Mouse (Mus musculus): ENCODE results near the gene Cnrip1.
"Not testable (repeated sequence)": the region's sequence is repeated elsewhere in the genome, so short reads cannot be mapped to it uniquely, and the experiment has no call there.

Gene Cnrip1

DNA sequence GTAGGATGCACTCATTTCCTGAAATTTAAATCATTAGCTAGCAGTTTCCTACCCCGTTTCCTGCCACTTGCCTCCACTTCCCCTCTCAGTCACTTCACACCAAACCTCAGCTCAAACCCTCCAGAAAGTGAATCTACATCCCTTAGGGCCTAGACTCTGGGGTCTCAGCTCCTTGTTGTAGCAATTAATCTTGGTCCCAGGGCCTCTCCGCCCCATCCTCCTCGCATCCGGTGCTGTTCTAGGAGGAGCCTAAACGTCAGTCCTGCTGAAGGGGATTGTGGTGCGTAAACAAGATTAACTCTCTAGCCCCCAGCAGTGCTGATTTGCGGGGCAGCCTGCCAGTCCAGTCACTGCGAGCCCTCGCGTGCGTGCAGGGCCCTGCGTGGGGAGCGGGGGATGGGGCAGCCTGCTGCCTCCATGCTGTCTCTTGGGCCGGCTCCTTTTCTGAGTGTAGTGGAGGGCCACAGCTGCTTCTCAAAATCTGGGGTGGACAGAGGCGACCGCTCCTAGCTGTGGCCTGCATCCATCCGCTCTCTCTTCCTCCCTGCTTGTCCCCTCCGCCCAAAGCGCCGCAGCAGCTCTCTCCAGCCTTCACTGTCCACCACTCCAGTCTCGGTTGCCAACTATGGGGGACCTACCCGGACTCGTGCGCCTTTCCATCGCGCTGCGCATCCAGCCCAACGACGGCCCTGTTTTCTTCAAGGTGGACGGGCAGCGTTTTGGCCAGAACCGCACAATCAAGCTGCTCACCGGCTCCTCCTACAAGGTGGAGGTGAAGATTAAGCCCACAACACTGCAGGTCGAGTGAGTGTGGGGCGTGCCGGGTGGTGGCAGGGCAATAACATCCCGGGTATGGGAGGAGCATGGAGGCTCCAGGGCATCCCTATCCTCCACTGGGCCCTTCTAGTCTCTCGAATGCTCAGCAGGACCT, at the start of gene Cnrip1, which contains the start of gene Plek:
Gene Cnrip1 (plus strand): TSS at position 42 of the 931 bp plus-strand sequence.
Gene Plek (minus strand): TSS at position 837 of the 931 bp plus-strand sequence.
- peak; percentile 82 to 86 for DNase-seq (ENCODE audit: low spot score in 2 of 2)

DNA sequence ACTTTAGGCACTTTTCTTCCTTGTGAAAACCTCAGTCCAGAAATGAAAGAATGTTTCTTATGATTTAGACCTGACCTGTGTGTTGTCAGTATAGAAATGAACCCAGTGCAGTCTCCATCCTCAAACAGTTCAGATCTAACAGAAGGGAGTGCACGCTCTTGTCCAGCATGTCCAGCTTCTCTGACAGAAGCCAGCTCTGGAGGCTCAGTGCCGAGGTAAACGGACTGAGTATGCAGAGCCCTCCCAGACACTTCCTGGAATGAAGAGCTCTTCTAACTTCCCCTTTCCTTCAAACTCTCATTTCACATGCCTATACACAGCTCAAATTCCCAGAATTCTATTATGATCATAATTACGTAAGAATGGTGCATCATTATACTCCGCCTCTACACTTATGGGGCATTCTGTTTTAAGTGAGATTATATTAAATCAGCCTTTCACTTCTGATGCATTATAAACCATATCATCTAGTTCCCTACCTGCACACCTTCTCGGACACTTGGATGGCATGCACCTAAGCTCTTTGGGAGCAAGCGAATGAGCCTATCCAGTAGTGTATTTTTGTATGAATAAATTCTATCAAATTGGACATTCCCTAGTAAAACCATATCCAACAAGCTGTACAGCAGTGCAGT, 48.5 kb upstream of the Cnrip1 start:
- no peak for DNase-seq (ENCODE audit: low spot score in 2 of 2)

DNA sequence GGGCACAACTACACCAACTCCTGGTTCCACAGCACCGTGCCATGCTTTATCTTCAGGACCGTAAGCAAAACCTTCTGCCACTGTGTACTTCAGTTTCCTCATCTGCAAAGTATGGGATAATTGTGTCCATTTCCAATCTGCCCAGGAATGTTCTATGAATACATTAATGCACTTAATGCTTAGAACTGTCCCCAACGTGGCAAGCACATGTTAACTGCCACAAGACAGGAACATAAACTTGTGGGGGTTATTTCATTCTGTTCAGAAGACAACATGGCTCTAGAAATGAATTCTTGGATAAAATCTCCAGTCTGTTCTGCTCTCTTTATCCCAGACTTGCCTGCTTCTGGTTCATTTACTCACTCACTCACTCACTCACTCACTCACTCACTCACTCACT, 47.6 kb upstream of the Cnrip1 start:
- no peak for DNase-seq (ENCODE audit: low spot score in 2 of 2)

DNA sequence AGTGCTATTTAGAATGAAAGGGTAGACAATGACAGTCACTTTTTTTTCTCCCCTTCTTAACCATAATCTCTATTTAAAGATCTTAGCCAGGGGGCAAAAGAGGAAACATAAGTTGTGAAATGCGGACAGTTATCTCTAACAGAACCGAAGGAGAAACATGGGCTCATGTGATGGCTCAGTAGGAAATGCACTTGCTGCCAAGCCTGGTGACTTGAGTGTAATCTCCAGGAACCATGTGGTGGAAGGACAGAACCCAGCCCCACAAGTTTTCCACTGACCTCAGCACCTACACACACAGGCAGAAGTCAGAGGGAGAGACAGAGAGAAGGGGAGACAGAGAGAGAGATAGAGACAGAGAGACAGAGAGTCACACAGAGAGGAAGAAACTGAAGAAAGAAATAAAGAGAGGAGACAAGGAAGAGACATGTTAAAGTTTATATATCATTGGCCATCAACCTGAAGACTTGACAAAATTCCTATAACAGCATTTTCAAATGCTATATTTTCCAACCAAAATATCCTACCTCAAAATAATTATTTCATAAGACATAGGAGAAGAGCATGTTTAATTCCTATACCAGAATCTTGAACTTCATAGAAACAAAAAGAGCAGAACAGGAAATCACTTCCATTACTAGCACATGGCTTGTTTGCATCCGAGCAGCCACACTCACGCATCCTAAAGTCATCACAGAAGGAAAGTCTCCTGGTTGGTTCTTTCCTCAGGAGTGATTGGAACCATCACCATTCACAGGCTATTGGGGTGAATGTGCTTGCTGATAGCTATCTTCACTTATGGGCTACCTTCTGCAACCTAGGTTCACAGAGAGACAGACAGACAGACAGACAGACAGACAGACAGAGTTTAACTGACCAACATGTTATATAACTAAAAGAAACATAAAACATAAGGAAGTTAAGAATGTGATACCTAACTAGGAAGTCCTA, 46.2 kb upstream of the Cnrip1 start:
- no peak for DNase-seq (ENCODE audit: low spot score in 2 of 2)

DNA sequence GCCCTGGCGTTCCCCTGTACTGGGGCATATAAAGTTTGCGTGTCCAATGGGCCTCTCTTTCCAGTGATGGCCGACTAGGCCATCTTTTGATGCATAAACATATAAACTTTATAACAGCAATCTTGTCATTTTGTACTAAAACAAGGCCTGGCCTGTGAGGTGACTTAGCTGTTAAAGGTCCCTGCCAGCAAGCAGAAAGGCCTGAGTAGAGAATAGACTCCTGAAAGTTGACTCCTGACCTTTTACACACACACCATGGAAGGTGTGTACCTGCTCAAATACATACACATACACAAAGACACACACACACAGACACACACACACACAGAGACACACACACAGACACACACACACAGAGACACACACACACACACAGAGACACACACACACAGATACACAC, 44.9 kb upstream of the Cnrip1 start:
- not testable (repeated sequence) for DNase-seq (ENCODE audit: low spot score in 2 of 2)

- DNase-seq (ENCODE audit: low spot score in 2 of 2) = no peak
Measured at GRCm38 (mm10) chr11:17007517-17008173, 43.7 kb upstream of the Cnrip1 start.

DNA sequence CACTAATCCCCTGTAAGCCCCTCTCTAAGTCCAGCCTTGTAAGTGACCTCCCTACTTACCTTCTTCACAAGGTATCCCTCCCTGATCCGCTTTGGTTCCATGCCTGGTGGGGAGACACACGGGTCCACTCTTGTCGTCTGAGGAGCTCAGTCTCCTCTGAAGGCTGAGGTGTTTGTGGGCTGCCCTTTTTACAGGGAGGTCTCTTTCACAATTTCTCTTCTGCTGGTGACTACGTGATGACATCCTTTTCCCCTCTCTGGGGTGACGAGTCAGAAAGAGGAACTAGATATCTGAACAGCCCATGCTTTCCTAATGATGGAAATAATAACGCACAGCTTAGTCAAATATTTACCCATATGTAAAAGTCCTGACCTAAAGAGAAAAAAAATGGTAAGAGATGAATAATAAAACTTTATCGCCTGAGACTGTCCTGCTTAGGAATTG, 42.9 kb upstream of the Cnrip1 start:
- DNase-seq (ENCODE audit: low spot score in 2 of 2) = no peak

DNA sequence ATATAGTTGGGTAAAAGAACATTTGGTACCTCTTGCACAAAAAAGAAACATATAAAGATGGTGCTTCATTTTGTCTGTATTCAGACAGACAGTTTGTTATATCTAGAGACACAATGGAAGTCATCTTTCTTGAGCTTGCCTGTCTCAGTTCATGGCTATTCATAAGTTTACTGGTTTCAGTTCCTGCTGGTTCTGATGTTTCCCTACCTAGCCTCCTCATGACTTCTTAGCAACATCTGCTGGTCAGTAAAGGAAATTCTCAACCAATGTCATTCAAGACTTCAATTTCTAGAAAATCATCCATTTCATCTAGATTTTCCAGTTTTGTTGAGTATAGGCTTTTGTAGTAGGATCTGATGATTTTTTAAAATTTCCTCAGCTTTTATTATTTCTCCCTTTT, 38.4 kb upstream of the Cnrip1 start:
- no peak for DNase-seq (ENCODE audit: low spot score in 2 of 2)

DNA sequence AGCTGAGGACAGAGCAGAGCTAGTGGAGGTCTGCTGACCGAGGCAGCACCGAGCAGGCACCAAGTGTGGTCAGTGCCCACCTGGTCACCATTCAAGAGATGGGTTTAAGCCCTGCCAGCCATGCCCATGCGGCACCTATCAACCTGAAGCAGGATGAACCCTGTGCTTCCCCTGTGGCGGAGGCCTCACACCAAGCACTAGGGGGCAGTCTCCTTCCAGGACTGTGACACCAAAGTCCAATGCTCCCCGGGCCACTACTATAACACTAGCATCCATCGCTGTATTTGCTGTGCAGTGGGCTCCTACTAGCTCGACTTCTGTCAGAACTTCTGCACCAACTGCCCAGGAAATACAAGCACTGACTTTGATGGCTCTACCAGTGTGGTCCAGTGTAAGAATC, 32.1 kb upstream of the Cnrip1 start:
- no peak for DNase-seq (ENCODE audit: low spot score in 2 of 2)

- no peak for DNase-seq (ENCODE audit: low spot score in 2 of 2)
Measured at GRCm38 (mm10) chr11:17023206-17023605, 28.2 kb upstream of the Cnrip1 start.

DNA sequence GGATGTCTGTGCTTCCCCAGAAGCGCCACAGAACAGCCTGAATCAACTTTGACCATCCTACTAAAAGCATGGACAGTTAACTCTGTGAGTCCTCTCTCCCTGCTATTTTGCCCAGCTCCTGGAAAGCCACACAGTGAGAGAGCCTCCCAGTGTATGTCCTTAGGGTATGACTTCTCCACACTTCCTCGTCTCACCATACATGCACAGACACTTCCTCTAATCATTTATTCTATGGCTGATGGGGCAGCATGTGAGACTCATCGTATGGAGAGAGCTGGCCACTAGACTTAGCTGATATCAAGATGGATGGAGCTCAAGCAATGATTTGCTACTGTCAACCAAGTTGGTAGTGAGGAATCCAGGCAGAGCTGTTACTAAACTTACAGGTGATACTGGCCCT, 27.4 kb upstream of the Cnrip1 start:
- DNase-seq (ENCODE audit: low spot score in 2 of 2) = no peak

- DNase-seq (ENCODE audit: low spot score in 2 of 2) = peak; percentile 51
Measured at GRCm38 (mm10) chr11:17045806-17046205, 5.6 kb upstream of the Cnrip1 start.

- DNase-seq (ENCODE audit: low spot score in 2 of 2) = peak in 1 of 2 experiments; percentile 28
Measured at GRCm38 (mm10) chr11:17052476-17053049, 1.2 kb downstream of the Cnrip1 start.

DNA sequence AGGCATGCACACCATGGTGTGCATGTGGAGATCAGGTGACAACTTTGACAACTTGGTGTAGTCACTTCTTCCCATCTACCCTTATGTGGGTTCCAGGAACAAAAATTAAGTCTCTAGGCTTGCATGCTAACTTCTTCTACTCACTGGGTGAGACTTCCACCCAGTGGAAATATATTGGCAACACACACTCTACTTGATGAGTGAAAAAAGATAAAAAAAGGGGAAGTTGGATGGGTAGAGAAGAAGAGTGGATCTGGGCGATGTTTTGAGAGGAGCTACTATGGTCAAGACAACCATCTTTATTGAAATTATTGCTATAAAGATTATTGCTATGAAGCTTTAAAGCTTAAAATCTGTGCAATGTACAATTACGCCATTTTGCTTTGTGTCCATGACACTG, 18.0 kb downstream of the Cnrip1 start:
- DNase-seq (ENCODE audit: low spot score in 2 of 2) = not testable (repeated sequence)

- DNase-seq (ENCODE audit: low spot score in 2 of 2) = no peak
Measured at GRCm38 (mm10) chr11:17075656-17076055, 24.3 kb downstream of the Cnrip1 start.

DNA sequence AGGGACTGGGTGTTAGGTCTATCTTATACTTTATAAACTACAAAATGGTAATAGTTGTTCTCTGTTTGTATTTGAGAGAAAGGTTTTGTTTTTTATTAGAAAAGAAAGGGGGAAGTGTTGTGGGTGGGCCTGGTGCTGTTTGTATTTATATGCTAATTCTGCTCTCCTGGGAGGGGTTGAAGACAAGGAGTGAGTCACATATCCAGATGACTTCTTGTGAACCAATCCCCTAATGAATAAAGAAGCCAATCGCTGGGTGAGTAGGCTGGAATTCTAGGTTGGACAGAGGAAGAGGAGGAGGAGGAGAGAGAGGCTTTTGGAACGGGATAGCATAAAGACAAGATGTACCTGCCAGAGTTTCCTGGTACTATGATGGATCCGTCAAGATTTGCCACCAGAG, 30.7 kb downstream of the Cnrip1 start:
- DNase-seq (ENCODE audit: low spot score in 2 of 2) = no peak

- peak in 1 of 2 experiments; percentile 20 for DNase-seq (ENCODE audit: low spot score in 2 of 2)
Measured at GRCm38 (mm10) chr11:17082953-17083352, 31.6 kb downstream of the Cnrip1 start.

DNA sequence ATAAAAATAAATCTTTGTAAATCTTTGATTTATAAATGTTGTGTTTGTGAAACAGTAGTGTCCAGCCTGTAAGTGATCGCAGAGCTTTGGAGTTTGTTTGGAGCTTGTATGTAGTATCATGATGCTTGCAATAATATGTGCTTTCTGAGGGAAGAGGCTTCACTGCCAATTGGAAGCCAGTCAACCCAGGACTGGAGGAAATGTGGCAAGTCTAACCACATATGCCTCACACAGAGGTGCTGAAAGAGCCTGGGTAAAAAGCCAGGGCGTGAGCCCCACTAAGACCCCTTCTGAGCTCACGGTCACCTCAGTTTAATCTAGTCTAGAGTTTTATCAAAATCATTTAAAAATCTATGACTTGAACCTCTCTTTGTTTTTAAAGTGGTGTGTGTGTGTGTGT, 32.1 kb downstream of the Cnrip1 start:
- no peak for DNase-seq (ENCODE audit: low spot score in 2 of 2)

- DNase-seq (ENCODE audit: low spot score in 2 of 2) = peak; percentile 17 to 45
Measured at GRCm38 (mm10) chr11:17083866-17084265, 32.5 kb downstream of the Cnrip1 start.

DNA sequence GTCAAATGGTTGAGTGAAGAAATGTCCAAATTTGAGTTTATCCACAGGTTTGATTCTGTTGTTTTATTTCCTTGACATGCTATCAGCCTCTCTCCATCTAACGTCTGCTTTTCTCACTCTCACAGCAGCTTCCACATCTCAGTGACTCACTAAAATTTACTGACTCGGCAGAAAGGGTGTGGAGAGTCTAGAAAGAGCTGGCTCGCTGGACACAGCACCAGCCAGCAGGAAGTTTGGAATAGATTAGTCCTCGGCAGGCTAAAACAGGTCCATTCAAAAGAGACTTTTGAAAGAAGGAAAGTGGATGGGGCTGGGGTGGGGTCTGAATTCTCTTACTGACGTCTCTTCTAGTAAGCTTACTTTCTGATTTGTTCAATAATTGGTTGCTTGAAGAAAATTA, 34.7 kb downstream of the Cnrip1 start:
- no peak for DNase-seq (ENCODE audit: low spot score in 2 of 2)

DNA sequence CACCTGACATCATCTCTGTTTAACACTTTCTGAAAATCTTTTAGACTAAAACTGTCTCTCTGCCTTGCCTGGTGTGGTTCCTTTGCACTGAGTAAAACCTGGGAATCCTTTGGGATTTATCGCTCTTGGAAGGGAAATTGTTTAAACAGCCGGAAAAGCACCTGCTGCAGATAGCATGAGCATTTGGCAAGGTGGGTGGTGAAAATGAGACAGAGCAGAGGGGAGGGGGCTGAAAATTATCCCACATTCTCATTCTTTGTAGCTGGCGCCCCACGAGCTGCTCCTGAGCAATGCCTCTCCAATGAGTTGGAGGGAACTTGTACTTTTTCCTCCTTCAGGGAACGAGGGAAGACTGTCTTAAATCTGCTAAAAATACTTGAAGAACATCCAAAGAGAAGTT, 55.5 kb downstream of the Cnrip1 start:
- peak; percentile 66 to 68 for DNase-seq (ENCODE audit: low spot score in 2 of 2)
